Mouse (Mus musculus): ENCODE measurements around the gene Vangl2. TPM values are rescaled to one million over a fixed set of nuclear protein-coding genes. Genes with fewer than 3 reads are reported as not detected.

Gene Vangl2
- polyA plus RNA-seq, 1 experiment: 1.6 TPM

DNA sequence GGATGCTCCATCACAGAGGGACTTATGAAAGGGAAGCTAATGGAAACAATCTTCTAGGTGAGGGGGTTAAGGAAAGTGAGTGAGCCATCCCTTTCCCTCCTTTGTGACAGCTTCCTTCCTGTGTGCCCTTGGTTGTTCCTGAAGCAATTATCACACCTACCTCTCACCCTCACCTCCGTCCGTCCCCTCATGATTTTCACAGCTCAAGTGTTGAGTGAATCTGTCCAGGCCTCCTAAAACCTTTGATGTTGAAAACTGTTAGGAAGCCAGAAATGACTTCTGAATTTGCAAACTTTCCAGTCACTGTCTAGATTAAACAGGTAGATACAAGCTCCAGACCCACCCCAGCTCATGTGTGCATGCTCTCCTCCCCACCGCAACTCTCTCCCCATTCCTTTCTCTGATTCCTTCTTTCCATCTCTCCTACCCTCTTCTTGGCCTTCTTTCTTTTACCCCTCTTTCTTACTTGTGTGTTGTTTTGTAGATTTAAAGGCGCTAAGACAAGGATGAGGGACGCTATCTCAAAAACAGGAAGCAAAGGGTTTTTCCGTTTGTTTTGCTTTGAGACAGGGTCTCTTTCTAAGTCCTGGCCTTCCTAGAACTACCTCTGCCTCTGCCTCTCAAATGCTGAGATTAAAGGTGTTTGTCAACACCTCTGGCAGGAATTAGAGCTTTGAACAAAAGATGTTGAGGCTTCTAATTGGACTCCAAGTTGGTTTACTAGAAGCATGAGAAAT, 62.0 kb downstream of the Vangl2 start:
- no peak for TF ChIP-seq CTCF (IDR thresholded peaks at IDR 0.05; ENCODE audit: extremely low read depth, insufficient read length, insufficient replicate concordance, low read depth, low read length)
- TF ChIP-seq POLR2A (IDR thresholded peaks at IDR 0.05; ENCODE audit: low read depth, low read length): no peak
- Histone ChIP-seq H3K4me1 (ENCODE audit: control insufficient read depth, insufficient read depth, insufficient read length, low read length) (no peaks in the 10 kb centered on the region), H3K36me3 (ENCODE audit: control insufficient read depth, insufficient read depth, low read length) (no peaks in the 10 kb centered on the region), H3K4me3 (ENCODE audit: low read depth, low read length) (no peak overlapping the region), H3K27ac (ENCODE audit: insufficient read depth, low read depth, low read length) (no peak overlapping the region), H3K27me3 (ENCODE audit: control insufficient read depth, insufficient read depth, low read length) (no peaks in the 10 kb centered on the region)
- WGBS: 73% methylated on average over 6 of the region's 6 CpGs

DNA sequence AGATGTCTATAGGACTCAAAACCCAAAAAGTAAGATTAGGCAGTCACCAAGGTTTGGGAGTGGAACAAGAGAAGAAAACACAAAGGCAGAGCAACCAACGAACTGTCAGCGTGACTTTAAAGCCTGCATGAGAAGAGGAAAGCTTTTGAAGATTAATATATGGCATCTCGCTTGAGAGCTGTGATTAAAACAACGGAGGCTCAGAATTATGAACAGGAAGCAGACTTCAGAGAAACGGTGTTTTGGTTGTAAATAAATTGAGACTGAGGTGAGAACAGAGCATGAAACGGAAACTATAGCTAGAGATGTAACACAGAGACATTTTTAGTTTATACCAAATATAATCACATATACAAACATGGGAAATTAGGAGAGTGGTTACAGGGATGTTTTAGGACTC, 64.6 kb downstream of the Vangl2 start:
- H3K27ac ChIP-seq (ENCODE audit: insufficient read depth, low read depth, low read length): no peak overlapping the region
- H3K36me3 ChIP-seq (ENCODE audit: control insufficient read depth, insufficient read depth, low read length): no peaks in the 10 kb centered on the region
- no peaks in the 10 kb centered on the region for H3K4me1 ChIP-seq (ENCODE audit: control insufficient read depth, insufficient read depth, insufficient read length, low read length)
- TF ChIP-seq POLR2A (IDR thresholded peaks at IDR 0.05; ENCODE audit: low read depth, low read length): no peak
- no peak for TF ChIP-seq CTCF (IDR thresholded peaks at IDR 0.05; ENCODE audit: extremely low read depth, insufficient read length, insufficient replicate concordance, low read depth, low read length)
- no peaks in the 10 kb centered on the region for H3K27me3 ChIP-seq (ENCODE audit: control insufficient read depth, insufficient read depth, low read length)
- WGBS: 62% methylated on average over 6 of the region's 6 CpGs
- no peak overlapping the region for H3K4me3 ChIP-seq (ENCODE audit: low read depth, low read length)

- Histone ChIP-seq H3K27ac (ENCODE audit: insufficient read depth, low read depth, low read length) (no peak overlapping the region), H3K4me3 (ENCODE audit: low read depth, low read length) (no peak overlapping the region), H3K27me3 (ENCODE audit: control insufficient read depth, insufficient read depth, low read length) (no peaks in the 10 kb centered on the region), H3K36me3 (ENCODE audit: control insufficient read depth, insufficient read depth, low read length) (no peaks in the 10 kb centered on the region), H3K4me1 (ENCODE audit: control insufficient read depth, insufficient read depth, insufficient read length, low read length) (no peaks in the 10 kb centered on the region)
- TF ChIP-seq CTCF (IDR thresholded peaks at IDR 0.05; ENCODE audit: extremely low read depth, insufficient read length, insufficient replicate concordance, low read depth, low read length) (no peak), POLR2A (IDR thresholded peaks at IDR 0.05; ENCODE audit: low read depth, low read length) (no peak)
- WGBS: 58% methylated on average over 6 of the region's 6 CpGs
Measured at GRCm38 (mm10) chr1:171961704-171962103, 66.5 kb downstream of the Vangl2 start.

DNA sequence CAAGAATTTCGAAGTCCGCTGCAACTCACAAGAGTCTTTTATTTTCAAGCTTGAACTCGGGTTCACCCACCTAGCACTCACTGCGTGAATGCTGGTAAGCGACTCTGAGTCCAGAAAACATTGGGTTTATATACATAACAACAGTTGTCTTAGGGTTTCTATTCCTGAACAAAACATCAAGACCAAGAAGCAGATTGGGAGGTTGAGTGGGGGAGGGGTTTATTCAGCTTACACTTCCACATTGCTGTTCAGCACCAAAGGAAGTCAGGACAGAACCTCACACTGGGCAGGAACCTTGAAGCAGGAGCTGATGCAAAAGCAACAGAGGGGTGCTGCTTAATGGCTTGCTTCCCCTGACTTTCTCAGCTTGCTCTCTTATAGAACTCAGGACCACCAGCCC, 67.5 kb downstream of the Vangl2 start:
- H3K4me1 ChIP-seq (ENCODE audit: control insufficient read depth, insufficient read depth, insufficient read length, low read length): no peaks in the 10 kb centered on the region
- no peak for TF ChIP-seq POLR2A (IDR thresholded peaks at IDR 0.05; ENCODE audit: low read depth, low read length)
- no peak for TF ChIP-seq CTCF (IDR thresholded peaks at IDR 0.05; ENCODE audit: extremely low read depth, insufficient read length, insufficient replicate concordance, low read depth, low read length)
- H3K4me3 ChIP-seq (ENCODE audit: low read depth, low read length): no peak overlapping the region
- 89% methylated on average over 5 of the region's 5 CpGs for WGBS
- H3K27ac ChIP-seq (ENCODE audit: insufficient read depth, low read depth, low read length): no peak overlapping the region
- H3K36me3 ChIP-seq (ENCODE audit: control insufficient read depth, insufficient read depth, low read length): no peaks in the 10 kb centered on the region
- H3K27me3 ChIP-seq (ENCODE audit: control insufficient read depth, insufficient read depth, low read length): no peaks in the 10 kb centered on the region

- H3K27ac ChIP-seq (ENCODE audit: insufficient read depth, low read depth, low read length): no peak overlapping the region
- H3K4me3 ChIP-seq (ENCODE audit: low read depth, low read length): no peak overlapping the region
- WGBS: 48% methylated on average over 2 of the region's 2 CpGs
- TF ChIP-seq CTCF (IDR thresholded peaks at IDR 0.05; ENCODE audit: extremely low read depth, insufficient read length, insufficient replicate concordance, low read depth, low read length) (no peak), POLR2A (IDR thresholded peaks at IDR 0.05; ENCODE audit: low read depth, low read length) (no peak)
- no peaks in the 10 kb centered on the region for H3K27me3 ChIP-seq (ENCODE audit: control insufficient read depth, insufficient read depth, low read length)
- no peaks in the 10 kb centered on the region for H3K4me1 ChIP-seq (ENCODE audit: control insufficient read depth, insufficient read depth, insufficient read length, low read length)
- H3K36me3 ChIP-seq (ENCODE audit: control insufficient read depth, insufficient read depth, low read length): no peaks in the 10 kb centered on the region
Measured at GRCm38 (mm10) chr1:171957411-171957810, 70.8 kb downstream of the Vangl2 start.

GRCm38 (mm10) chr1:171955071-171955470, 73.2 kb downstream of the Vangl2 start:
- no peaks in the 10 kb centered on the region for H3K4me1 ChIP-seq (ENCODE audit: control insufficient read depth, insufficient read depth, insufficient read length, low read length)
- no peak overlapping the region for H3K4me3 ChIP-seq (ENCODE audit: low read depth, low read length)
- WGBS: 58% methylated on average over 6 of the region's 6 CpGs
- no peak for TF ChIP-seq POLR2A (IDR thresholded peaks at IDR 0.05; ENCODE audit: low read depth, low read length)
- TF ChIP-seq CTCF (IDR thresholded peaks at IDR 0.05; ENCODE audit: extremely low read depth, insufficient read length, insufficient replicate concordance, low read depth, low read length): no peak
- no peak overlapping the region for H3K27ac ChIP-seq (ENCODE audit: insufficient read depth, low read depth, low read length)
- H3K36me3 ChIP-seq (ENCODE audit: control insufficient read depth, insufficient read depth, low read length): no peaks in the 10 kb centered on the region
- no peaks in the 10 kb centered on the region for H3K27me3 ChIP-seq (ENCODE audit: control insufficient read depth, insufficient read depth, low read length)

Other genes with a start within 250 kb of the Vangl2 start
- gene Cd84, start 188.7 kb downstream of the Vangl2 start, polyA plus RNA-seq (2012; rRNA removed): 0.55 and 0.63 TPM in 2 replicates
- 0.09 and 0.29 TPM in 2 replicates for gene Gm10521, start 132.8 kb downstream of the Vangl2 start, polyA plus RNA-seq (2012; rRNA removed)
- gene Slamf6, start 110.9 kb downstream of the Vangl2 start, polyA plus RNA-seq (2012; rRNA removed): 0.37 and 0.90 TPM in 2 replicates
- 0.10 and 0.13 TPM in 2 replicates for gene Nhlh1, start 29.1 kb upstream of the Vangl2 start, polyA plus RNA-seq (2012; rRNA removed)
- 25.0 and 46.0 TPM in 2 replicates for gene Copa, start 54.1 kb upstream of the Vangl2 start, polyA plus RNA-seq (2012; rRNA removed)
- gene Ncstn, start 54.4 kb upstream of the Vangl2 start, polyA plus RNA-seq (2012; rRNA removed): 46.4 and 118 TPM in 2 replicates
- 40.5 and 55.1 TPM in 2 replicates for gene Pex19, start 98.3 kb upstream of the Vangl2 start, polyA plus RNA-seq (2012; rRNA removed)
- gene Dcaf8, start 119.6 kb upstream of the Vangl2 start, polyA plus RNA-seq (2012; rRNA removed): 14.6 and 26.7 TPM in 2 replicates
- 11.3 and 12.0 TPM in 2 replicates for gene Pea15a, start 178.4 kb upstream of the Vangl2 start, polyA plus RNA-seq (2012; rRNA removed)
- 0.18 and 0.32 TPM in 2 replicates for gene Casq1, start 191.4 kb upstream of the Vangl2 start, polyA plus RNA-seq (2012; rRNA removed)
- not detected in 2 replicates for gene Atp1a4, start 230.0 kb upstream of the Vangl2 start, polyA plus RNA-seq (2012; rRNA removed)
- 52.7 and 90.8 TPM in 2 replicates for gene Igsf8, start 233.2 kb upstream of the Vangl2 start, polyA plus RNA-seq (2012; rRNA removed)

Measured in small intestine, adult 2 months (tissue).